Mouse (Mus musculus) T-cell, adult 2 months (primary cell): ENCODE measurements at regions not wholly inside any gene's neighbourhood (a gene's known extent, or its start where the extent isn't known, plus 50 kb on each side); places are given as distances from the start of the nearest gene placed in this dataset.
"Not testable (repeated sequence)": the region's sequence is repeated elsewhere in the genome, so short reads cannot be mapped to it uniquely, and the experiment has no call there.

Experiments
- DNase-seq: peaks from one replicate; pipeline ENCODE4 v3.0.0; 2022; ENCODE audit warnings: low spot score

DNA sequence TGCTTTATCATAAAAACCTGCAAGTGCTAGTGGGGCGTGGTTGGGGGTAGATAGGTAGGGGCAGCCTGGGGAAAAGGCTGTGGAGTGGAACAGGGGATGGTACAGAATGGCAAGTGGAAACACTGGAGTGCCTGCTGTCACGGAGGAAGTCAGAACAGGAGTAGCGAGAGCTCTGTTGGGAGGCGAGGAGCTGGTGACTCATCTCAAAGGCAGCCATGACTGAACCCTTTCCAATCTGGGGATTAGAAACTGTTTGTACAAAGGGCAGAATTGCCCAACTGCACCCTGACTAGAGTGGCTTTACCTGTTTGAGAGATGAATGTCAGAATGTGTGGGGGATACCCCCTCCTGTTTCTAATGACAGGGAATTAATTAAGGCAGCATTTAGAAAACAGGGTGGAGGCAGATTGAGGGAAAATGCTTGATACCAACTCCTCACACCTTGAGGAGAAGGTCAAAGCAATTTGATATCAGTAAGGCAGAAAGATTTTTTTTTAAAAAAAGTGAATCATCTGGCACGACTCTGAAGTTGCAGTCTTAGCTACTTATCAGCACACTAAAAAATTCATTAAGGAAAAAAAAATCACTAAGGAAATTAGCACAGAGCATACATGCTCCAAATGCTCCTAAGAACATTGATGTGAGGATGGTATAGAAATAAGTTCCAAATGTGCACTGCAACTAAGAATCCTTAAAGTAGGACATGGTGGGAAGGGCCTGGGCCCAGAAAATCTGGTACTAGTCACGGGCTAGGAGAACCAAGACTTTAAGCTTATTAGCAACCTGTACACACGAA lies 54.7 kb upstream of the Usp25 start:
- DNase-seq = no peak

DNA sequence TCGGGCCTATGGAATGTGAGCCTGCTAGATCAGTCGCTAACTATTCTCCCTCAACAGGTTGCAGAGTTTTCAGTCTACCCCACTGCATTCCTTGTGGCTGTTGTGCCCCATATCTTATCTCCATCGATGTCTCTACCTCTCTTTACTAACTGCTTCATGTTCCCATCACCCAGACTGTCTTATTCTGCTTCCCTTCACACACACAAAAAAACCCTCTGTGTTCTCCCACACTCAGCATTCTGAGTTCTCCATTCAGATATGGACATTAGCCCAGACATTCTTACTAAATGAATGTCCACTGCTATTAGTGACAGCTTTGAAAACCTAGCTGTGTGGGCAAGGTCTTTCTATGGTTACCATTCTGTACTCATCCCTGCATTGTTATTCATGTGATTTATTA lies 56.0 kb upstream of the Usp25 start:
- no peak for DNase-seq

GRCm38 (mm10) chr16:76957090-76957489 lies 56.4 kb upstream of the Usp25 start:
- DNase-seq = no peak

GRCm38 (mm10) chr16:76950836-76951486 lies 62.5 kb upstream of the Usp25 start:
- no peak for DNase-seq

- DNase-seq = no peak
Measured at GRCm38 (mm10) chr16:76947011-76947410, 66.5 kb upstream of the Usp25 start.

DNA sequence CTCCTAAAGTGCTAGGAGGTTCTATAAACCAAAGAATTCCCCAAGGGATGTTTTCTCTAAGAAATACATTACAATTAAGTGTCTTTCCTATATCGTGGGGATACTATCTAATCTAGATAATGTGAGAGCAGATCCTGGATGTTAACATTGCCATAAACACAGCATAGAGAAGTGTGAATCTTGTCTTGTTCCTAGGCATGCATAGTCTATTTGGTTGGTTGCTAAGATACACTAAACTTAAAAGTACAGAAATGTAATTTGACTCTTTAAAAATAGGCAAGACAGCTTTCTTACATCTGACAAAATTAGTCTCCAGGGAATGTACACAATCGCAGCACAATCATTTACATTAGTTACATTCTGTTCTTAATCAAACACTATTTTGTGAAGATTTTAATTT lies 75.4 kb upstream of the Usp25 start:
- DNase-seq = no peak

GRCm38 (mm10) chr16:76927901-76928300 lies 85.6 kb upstream of the Usp25 start:
- no peak for DNase-seq

- not testable (repeated sequence) for DNase-seq
Measured at GRCm38 (mm10) chr16:76920137-76920536, 93.4 kb upstream of the Usp25 start.

DNA sequence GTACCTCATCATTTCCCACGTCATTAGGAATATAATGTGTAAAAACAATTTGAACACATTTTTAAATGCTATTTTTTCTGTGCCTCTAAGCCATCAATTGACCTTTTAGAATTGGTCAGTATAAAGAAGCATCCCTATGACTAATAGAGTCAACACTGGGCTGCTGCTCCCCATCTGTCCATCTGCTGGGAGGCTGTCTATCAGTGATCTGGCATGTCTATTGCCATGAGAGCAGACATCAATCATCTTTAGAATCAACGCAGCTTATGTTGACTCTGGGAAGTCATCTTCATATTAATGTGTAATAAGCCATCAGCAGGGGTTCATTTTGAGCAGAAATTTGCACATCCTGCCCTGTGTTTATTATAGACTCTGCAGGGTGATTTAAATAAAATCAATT lies 94.9 kb upstream of the Usp25 start:
- no peak for DNase-seq

GRCm38 (mm10) chr16:76914311-76914710 lies 99.2 kb upstream of the Usp25 start:
- no peak for DNase-seq

- no peak for DNase-seq
Measured at GRCm38 (mm10) chr16:76905205-76905996, 108.1 kb upstream of the Usp25 start.

- no peak for DNase-seq
Measured at GRCm38 (mm10) chr16:76899083-76899482, 114.4 kb upstream of the Usp25 start.

DNA sequence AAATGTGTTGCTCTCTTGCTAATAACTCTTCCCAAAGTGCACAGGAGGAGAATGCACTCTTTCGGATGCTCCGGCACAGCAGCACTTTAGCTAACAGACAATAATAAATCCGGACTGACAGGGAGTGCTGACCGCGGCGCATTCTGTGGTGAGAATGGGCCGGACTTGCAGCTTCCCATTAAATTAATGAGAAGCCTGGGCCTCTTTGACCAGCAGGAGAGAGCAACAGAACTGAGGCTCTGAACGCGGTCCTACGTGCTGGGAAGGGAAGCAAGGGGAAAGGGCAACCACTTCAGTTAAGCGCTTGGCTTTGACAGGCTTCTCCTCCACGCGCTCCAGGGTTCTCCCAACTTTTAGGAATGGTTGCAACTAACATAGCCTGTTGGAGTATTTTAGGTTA lies 117.2 kb upstream of the Usp25 start:
- DNase-seq = no peak

DNA sequence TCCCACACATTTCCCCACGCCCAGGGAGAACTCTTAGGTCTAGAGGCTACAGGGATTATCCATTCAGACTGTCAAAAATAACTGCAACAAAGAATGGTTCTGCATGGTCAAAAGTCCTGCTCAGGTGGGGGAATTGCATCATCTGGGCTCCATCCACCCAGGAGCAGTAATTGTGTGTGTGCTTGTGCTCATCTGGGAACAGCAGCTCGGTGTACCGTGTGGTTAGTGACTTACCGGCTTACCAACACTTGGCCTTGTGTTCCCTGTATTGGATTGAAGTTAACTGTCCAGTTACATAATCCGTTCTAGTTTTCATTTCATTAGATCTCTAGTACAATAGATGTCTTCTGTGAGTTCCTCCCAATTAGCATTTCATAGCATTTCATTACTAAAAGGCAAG lies 117.7 kb upstream of the Usp25 start:
- no peak for DNase-seq

DNA sequence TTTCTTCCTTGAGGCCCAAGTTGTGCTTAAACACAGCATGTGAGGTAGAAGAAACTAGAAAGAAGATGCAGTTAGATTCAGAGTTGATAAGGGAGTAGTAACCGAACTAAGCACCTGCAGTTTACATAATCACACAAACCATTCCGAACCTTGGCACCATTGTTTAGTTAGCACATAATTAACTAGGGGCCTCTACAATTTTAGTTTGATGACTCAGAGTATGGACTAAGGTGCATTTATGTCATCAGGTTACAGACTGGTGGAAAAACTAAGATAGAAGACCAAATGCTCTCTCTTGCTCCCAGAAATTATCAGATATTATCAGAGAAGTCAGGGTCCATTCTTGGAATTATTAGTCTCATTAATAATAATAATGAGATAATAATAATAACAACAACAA lies 134.9 kb upstream of the Usp25 start:
- no peak for DNase-seq

DNA sequence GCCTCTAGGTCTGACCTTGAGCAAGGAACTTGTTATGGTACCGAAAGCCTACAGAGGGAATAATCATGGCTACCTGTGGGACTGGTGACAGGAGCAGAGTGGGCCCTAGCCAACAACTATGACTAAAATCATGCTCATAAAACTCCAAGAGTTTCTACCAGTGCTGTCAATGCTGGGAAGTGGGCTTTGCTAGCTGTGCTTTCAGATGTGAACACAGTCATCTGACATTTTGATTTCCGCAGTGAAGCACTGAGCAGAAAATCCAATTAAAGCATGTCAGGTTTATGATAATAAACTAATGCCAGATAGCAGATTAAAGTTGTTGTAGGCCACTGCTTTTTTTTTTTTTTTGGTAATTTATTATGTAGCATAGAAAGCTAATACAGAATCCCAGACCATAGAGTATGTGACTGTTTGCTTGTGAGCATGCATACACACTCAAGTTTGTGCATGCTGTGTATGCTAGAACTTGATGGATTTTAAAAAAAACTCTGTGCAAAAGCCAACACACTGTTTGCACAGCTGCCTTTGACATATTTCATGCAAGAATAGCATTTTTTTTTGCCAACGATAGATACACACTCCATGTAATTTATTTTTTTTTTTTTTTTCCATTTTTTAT lies 138.0 kb upstream of the Usp25 start:
- DNase-seq = no peak

DNA sequence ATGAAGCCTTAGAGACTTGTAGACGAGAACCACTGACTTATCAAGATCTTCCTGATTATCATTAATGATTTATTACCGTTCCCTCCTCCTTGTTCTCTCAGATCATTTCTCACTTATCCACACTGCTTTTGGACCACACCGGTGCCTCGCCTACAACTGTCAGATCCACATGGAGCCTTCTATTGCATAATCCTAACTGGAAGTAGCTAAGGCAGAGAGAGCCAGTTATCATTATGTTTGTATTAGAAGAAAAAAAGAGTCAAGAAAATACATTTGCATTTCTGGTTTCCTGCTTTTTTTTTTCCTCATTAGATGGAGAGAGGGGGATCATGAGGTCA lies 147.1 kb upstream of the Usp25 start:
- DNase-seq = no peak

DNA sequence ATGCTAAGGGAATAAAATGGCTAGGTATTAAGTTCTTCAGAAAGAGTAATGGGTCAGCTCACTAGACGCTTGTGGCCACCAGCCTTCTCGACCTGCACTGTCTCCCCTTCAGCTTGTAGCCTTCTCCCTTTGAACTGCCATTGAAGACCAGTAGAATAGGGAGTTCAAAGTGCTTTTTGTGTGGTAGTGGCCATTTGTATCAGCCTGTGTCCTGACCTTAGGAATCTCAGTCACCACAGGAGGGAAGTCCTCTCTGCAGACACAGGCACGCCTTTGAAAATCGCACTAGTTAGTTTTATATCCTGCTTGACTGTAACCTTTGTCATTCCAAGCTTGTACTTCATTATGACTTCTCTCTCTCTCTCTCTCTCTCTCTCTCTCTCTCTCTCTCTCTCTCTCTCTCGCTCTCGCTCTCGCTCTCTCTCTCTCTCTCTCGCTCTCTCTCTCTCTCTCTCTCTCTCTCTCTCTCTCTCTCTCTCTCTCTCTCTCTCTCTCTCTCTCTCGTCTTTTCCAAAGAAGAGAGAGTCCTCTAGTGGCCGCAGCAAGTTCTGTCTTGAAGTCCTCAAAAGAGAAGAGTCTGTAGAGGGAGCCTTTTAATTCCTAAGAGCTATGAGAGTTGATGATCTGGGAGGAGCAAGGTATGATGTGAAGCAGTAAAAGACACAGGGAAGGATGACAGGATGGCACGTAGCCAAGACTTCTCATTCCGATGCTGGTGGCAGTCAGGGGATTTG lies 147.6 kb upstream of the Usp25 start:
- DNase-seq = no peak

DNA sequence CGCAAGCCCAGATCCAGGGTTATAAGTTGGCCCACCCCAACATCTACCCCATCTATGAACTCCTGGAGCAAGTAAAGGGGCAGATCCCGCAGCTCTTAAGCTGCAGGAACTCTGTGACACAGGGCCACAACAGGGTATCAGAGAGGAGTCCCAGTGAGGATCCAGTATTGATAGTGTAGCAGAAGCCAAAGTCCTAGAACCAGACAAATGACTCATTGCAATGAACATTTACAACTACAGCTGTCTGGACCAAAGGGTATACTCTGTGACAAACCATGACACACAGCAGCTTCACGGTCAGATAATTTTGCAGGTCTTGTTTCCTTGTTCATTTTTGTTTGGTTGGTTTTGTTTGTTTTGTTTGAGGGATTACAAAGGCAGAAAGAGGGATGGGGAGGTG lies 149.1 kb upstream of the Usp25 start:
- DNase-seq = no peak

DNA sequence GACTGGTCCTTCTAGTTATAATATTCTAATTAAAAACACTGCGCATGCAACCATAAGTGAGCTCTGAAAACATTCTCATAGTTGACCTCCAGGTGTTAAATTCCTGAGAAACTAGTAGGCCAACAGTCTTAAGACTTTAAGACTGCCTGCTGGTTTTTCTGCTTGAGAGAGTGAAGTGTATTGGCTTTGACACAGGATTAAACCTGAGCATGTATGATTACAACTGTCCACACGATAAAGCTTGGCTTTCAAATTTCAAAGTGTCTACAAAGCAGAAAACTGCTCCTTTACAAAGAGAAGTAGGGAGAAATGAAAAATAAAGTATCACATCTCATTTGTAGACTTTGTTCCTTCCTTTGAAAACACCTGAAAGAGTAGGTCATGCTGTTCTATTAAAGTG lies 157.7 kb upstream of the Usp25 start:
- DNase-seq = no peak

- no peak for DNase-seq
Measured at GRCm38 (mm10) chr16:76851396-76851795, 162.1 kb upstream of the Usp25 start.

GRCm38 (mm10) chr16:76837450-76837849 lies 176.1 kb upstream of the Usp25 start:
- DNase-seq = no peak
